ENCODE assay signal across 8 mouse cellular contexts in genomic region chrX:43429982-43430531, GRCm38 (mm10). TPM values are rescaled to one million over a fixed set of nuclear protein-coding genes. Genes with fewer than 3 reads are reported as not detected.
DNase-seq lines count a peak whose midpoint lies in the region; ATAC-seq lines count a peak whose summit lies in the region.

No protein-coding gene starts in this region.

- peak overlapping the region; percentile 65 for H3K4me2 ChIP-seq in forebrain, embryonic 16.5 days (ENCODE audit: low read length)
- H3K4me2 ChIP-seq in neural tube, embryonic 13.5 days: peak overlapping the region; percentile 61

- 19% methylated on average over 25 of the region's 25 CpGs for WGBS in forebrain, embryonic 16.5 days
- 22% methylated on average over 25 of the region's 25 CpGs for WGBS in neural tube, embryonic 13.5 days

- H3K9ac ChIP-seq in forebrain, embryonic 16.5 days (replicated peaks; ENCODE audit: low read depth, low read length): peak overlapping the region; percentile 49
- H3K9ac ChIP-seq in neural tube, embryonic 13.5 days: peak overlapping the region; percentile 62

- ATAC-seq in forebrain, embryonic 16.5 days: peak; percentile 66
- peak; percentile 79 for ATAC-seq in neural tube, embryonic 13.5 days (ENCODE audit: low read depth)

- H3K9me3 ChIP-seq in forebrain, embryonic 16.5 days (ENCODE audit: control insufficient read depth, low read length): no peaks in the 10 kb centered on the region
- H3K9me3 ChIP-seq in neural tube, embryonic 13.5 days: no peaks in the 10 kb centered on the region

- H3K4me3 ChIP-seq in forebrain, embryonic 16.5 days (replicated peaks; ENCODE audit: low read length): peak overlapping the region; percentile 45
- peak overlapping the region; percentile 45 for H3K4me3 ChIP-seq in neural tube, embryonic 13.5 days

- DNase-seq in gastrocnemius, postnatal 10 days: peak; percentile 3
- DNase-seq in gastrocnemius, adult 8-10 months (ENCODE audit: low spot score in 2 of 2): no peak
- DNase-seq in cerebellum, adult 18-20 months: peak; percentile 53
- peak; percentile 18 to 20 for DNase-seq in layer of hippocampus, postnatal 36 days
- DNase-seq in adrenal gland, postnatal 25 days: no peak
- DNase-seq in kidney, postnatal 36 days: no peak

- no peaks in the 10 kb centered on the region for H3K36me3 ChIP-seq in forebrain, embryonic 16.5 days (ENCODE audit: control insufficient read depth, insufficient read depth)
- no peaks in the 10 kb centered on the region for H3K36me3 ChIP-seq in neural tube, embryonic 13.5 days

- no peaks in the 10 kb centered on the region for H3K27me3 ChIP-seq in forebrain, embryonic 16.5 days (replicated peaks; ENCODE audit: control insufficient read depth, insufficient read depth, low read length)
- peaks cover 7% of the 10 kb centered on the region; the same call in 1 of the 2 replicates for H3K27me3 ChIP-seq in neural tube, embryonic 13.5 days

- peak overlapping the region; percentile 43 for H3K27ac ChIP-seq in forebrain, embryonic 16.5 days (ENCODE audit: low read length)
- H3K27ac ChIP-seq in neural tube, embryonic 13.5 days (replicated peaks): peak overlapping the region; percentile 72

- H3K4me1 ChIP-seq in forebrain, embryonic 16.5 days (replicated peaks; ENCODE audit: control insufficient read depth, insufficient read depth, low read length): no peaks in the 10 kb centered on the region; the same call in 1 of the 2 replicates
- no peaks in the 10 kb centered on the region for H3K4me1 ChIP-seq in neural tube, embryonic 13.5 days (replicated peaks)

RNA-seq across cellular contexts. Expression of gene Tenm1, which starts 1.1 kb away (rescaled TPM):
- under 1 TPM; 0.25 to 0.40 TPM for total RNA-seq in gastrocnemius, postnatal 10 days (2021)
- not detected for total RNA-seq in gastrocnemius, adult 8-10 months (2022)
- polyA plus RNA-seq in forebrain, embryonic 16.5 days (2015; fragmentation: Nextera tagmentation; extraction: Ambion mirVana): 17.6 and 28.5 TPM in 2 replicates
- 10 to 100 TPM; 38.1 to 47.5 TPM for total RNA-seq in layer of hippocampus, postnatal 36 days (2021)
- polyA plus RNA-seq in neural tube, embryonic 13.5 days (2015; fragmentation: Nextera tagmentation; extraction: Ambion mirVana): 14.3 and 14.9 TPM in 2 replicates
- 0.09 TPM in 1 of 2 replicates, not detected in the other for total RNA-seq in adrenal gland, postnatal 25 days (2021)

Comparison
In these comparisons a context has a peak if more than half of its experiments do, and no peak if none do; other contexts are left out.
1. DNase-seq: peak in gastrocnemius, postnatal 10 days (single experiment), cerebellum, adult 18-20 months (2 of 2) and layer of hippocampus, postnatal 36 days (2 of 2); none in gastrocnemius, adult 8-10 months (0 of 2), adrenal gland, postnatal 25 days (single experiment) and kidney, postnatal 36 days (0 of 2).
2. RNA of gene Tenm1, which starts 1.1 kb away (total RNA-seq): 38.1 to 47.5 TPM in layer of hippocampus, postnatal 36 days; 0.25 to 0.40 TPM in gastrocnemius, postnatal 10 days, 0.09 TPM in adrenal gland, postnatal 25 days and not detected in gastrocnemius, adult 8-10 months; every median in the first group is over 10 times any median in the second.